Mouse (Mus musculus) forebrain, embryonic 13.5 days (tissue): Measurements from ENCODE around the gene Ankle1. TPM values are rescaled to one million over a fixed set of nuclear protein-coding genes. Genes with fewer than 3 reads are reported as not detected.

ENCODE experiments used
- ATAC-seq: fragments of 200-750 bp; cut with Nextera tagmentation; 2 replicates; pipeline ENCODE4 v1.8.0; 2017
- H3K27ac ChIP-seq: fragments of 300-500 bp; sonication (generic); 2 replicates; pipeline ENCODE4 v1.5.1; 2015; ENCODE audit warnings: inconsistent platforms, mild to moderate bottlenecking, moderate library complexity
- H3K27me3 ChIP-seq: fragments of 300-500 bp; sonication (generic); 2 replicates; pipeline ENCODE4 v1.6.1; 2015; ENCODE audit warnings: mild to moderate bottlenecking, inconsistent platforms
- H3K36me3 ChIP-seq: fragments of 300-500 bp; sonication (generic); 2 replicates; pipeline ENCODE4 v1.6.1; 2015; ENCODE audit warnings: mild to moderate bottlenecking, inconsistent platforms; ENCODE audit not compliant: poor library complexity, severe bottlenecking
- H3K4me1 ChIP-seq: fragments of 300-500 bp; sonication (generic); 2 replicates; pipeline ENCODE4 v1.6.1; 2015; ENCODE audit warnings: inconsistent platforms
- H3K4me2 ChIP-seq: fragments of 300-500 bp; sonication (generic); 2 replicates; pipeline ENCODE4 v1.6.1; 2015; ENCODE audit warnings: inconsistent platforms, mild to moderate bottlenecking, moderate library complexity
- H3K4me3 ChIP-seq: fragments of 300-500 bp; sonication (generic); 2 replicates; pipeline ENCODE4 v1.5.1; 2015; ENCODE audit warnings: mild to moderate bottlenecking, inconsistent platforms
- H3K9ac ChIP-seq: fragments of 300-500 bp; sonication (generic); 2 replicates; pipeline ENCODE4 v1.6.1; 2015; ENCODE audit warnings: mild to moderate bottlenecking, inconsistent platforms
- H3K9me3 ChIP-seq: fragments of 300-500 bp; sonication (generic); replicated peaks from 2 replicates; pipeline ENCODE4 v1.6.1; 2016; ENCODE audit warnings: inconsistent platforms
- WGBS: fragments of 180-500 bp; shearing (Covaris S2); methylation state at CpG from one replicate; pipeline ENCODE4 v1.1.7; 2015; 5-methylcytosine and 5-hydroxymethylcytosine counted together
- polyA plus RNA-seq: library from polyadenylated mRNA; unstranded; fragments of >200 nt; fragmentation: Nextera tagmentation; extraction: Ambion mirVana; gene quantifications from 2 replicates; pipeline ENCODE4 v1.2.1, GENCODE M21; 2015

Gene Ankle1
- polyA plus RNA-seq, 1 experiment from 2014 or later: 32.3 TPM

DNA sequence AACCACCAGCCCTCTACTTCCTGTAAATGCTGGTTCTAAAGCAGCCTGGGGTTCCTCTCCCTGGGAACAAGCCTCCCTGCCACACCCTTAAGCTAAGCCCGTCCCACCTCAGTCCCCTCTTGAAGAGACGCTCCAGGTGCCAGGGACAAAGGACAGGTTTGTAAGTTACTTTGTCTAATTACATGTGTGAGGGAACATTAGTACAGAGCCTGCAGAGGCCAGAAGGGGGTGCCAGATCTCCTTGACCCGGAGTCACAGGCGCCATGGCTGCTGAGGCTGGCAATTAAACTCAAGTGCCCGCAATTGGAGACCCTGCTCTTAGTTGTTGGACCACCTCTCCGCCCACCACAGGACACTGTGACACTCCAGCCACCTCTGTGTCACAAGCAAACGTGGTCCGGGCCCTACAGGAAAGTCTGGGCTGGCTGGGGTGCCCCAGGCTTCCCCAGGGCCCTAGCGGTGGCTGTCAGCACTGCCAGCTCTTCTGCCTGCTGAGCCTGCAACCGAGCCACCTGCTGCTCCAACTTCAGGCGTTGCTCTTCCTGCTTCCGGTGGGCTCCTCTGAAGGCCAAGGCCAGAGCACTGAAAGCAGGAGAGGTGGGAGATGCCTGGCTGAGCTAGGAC lies 20.5 kb upstream of the Ankle1 start:
- Histone ChIP-seq H3K27ac (no peak overlapping the region), H3K4me2 (no peak overlapping the region), H3K27me3 (peaks cover 11% of the 10 kb centered on the region), H3K4me3 (no peak overlapping the region), H3K9ac (no peak overlapping the region), H3K4me1 (peaks cover 21% of the 10 kb centered on the region), H3K36me3 (no peaks in the 10 kb centered on the region), H3K9me3 (no peaks in the 10 kb centered on the region)
- WGBS: 66% methylated on average over 12 of the region's 12 CpGs
- no peak for ATAC-seq

- Histone ChIP-seq H3K9me3 (no peaks in the 10 kb centered on the region), H3K4me3 (no peak overlapping the region), H3K9ac (no peak overlapping the region), H3K27me3 (no peaks in the 10 kb centered on the region), H3K4me2 (no peak overlapping the region), H3K4me1 (no peaks in the 10 kb centered on the region), H3K36me3 (no peaks in the 10 kb centered on the region), H3K27ac (no peak overlapping the region)
- 92% methylated on average over 1 of the region's 1 CpGs for whole genome bisulfite sequencing
- no peak for ATAC-seq
Observed at GRCm38 (mm10) chr8:71388267-71388666, 17.5 kb upstream of the Ankle1 start.

DNA sequence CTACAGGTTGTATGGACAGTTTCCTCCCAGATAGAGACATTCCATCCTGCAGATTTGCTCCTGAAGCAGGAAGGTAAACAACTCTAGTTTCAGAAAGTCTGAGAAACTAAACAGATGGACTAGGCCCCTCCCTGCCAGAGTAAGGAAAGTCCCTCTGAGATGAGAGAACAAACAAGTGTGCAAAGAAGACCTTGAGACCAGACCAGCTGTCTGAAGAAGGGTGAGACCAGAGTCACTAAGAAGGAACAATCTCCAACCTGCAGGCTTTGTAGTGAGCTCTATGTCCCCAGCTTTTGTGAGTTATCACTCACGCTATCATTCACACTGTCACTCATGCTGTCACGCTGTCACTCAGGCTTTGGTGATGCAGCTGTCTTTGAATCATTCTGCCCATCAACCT lies 14.1 kb upstream of the Ankle1 start:
- H3K4me2 ChIP-seq: no peak overlapping the region
- WGBS: 86% methylated on average over 2 of the region's 2 CpGs
- H3K36me3 ChIP-seq: no peaks in the 10 kb centered on the region
- no peak overlapping the region for H3K9ac ChIP-seq
- H3K9me3 ChIP-seq: no peaks in the 10 kb centered on the region
- ATAC-seq: no peak
- H3K4me1 ChIP-seq: peaks cover 4% of the 10 kb centered on the region; the same call in 1 of the 2 replicates
- H3K27ac ChIP-seq: no peak overlapping the region
- H3K27me3 ChIP-seq: no peaks in the 10 kb centered on the region
- H3K4me3 ChIP-seq: no peak overlapping the region

DNA sequence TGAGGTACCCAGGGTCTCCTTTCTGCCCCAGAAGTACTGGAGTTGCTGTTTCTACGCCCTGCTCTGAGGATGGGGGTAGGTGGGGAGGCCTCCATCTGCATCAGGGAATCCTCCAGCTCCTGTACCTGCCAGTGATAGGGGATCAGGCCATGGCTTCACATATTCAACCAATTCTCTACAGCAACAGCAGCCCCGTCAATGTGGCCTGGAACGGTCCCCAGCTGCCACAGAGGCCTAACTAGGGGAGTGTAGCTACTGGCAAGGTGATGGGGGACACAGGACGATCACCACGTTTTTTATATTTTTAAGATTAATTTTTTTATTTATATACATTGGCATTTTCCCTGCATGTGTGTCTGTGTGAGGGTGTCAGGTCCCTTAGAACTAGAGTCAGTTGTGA lies 13.4 kb upstream of the Ankle1 start:
- Histone ChIP-seq H3K27me3 (no peaks in the 10 kb centered on the region), H3K36me3 (no peaks in the 10 kb centered on the region), H3K4me1 (peaks cover 8% of the 10 kb centered on the region), H3K9me3 (no peaks in the 10 kb centered on the region), H3K9ac (no peak overlapping the region), H3K27ac (no peak overlapping the region), H3K4me3 (no peak overlapping the region), H3K4me2 (no peak overlapping the region)
- WGBS: 75% methylated on average over 5 of the region's 5 CpGs
- ATAC-seq: no peak

DNA sequence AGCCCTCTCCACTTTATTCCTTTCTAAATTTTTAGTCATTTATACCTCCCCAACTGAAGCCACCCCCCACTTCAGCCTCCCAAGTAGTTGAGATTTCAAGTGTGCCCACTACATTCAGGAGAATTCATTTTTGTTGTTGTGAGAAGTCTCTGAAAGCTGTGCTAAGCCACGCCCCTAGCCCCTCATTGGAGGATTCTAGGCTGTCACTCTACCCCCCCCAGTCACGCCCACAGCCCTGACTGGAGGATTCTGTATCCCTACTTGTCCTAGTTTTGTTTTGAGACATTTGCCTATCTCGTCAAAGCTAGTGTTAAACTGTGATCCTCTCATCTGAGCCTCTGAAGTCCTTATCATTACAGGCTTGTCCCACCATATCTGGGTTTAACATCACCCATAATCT lies 12.9 kb upstream of the Ankle1 start:
- Histone ChIP-seq H3K36me3 (no peaks in the 10 kb centered on the region), H3K27me3 (no peaks in the 10 kb centered on the region), H3K9me3 (no peaks in the 10 kb centered on the region), H3K4me2 (no peak overlapping the region), H3K4me1 (peaks cover 13% of the 10 kb centered on the region), H3K9ac (no peak overlapping the region), H3K27ac (peak overlapping the region; percentile 19; the same call in 1 of the 2 replicates), H3K4me3 (no peak overlapping the region)
- no peak for ATAC-seq
- 8% methylated on average over 3 of the region's 3 CpGs for WGBS

GRCm38 (mm10) chr8:71394481-71394880 lies 11.3 kb upstream of the Ankle1 start:
- Histone ChIP-seq H3K4me2 (no peak overlapping the region), H3K27ac (no peak overlapping the region), H3K4me3 (no peak overlapping the region), H3K9me3 (no peaks in the 10 kb centered on the region), H3K36me3 (peaks cover 13% of the 10 kb centered on the region), H3K9ac (no peak overlapping the region), H3K4me1 (peaks cover 13% of the 10 kb centered on the region), H3K27me3 (no peaks in the 10 kb centered on the region)
- 82% methylated on average over 7 of the region's 7 CpGs for WGBS
- no peak for ATAC-seq

- ATAC-seq: no peak
- H3K4me1 ChIP-seq: peaks cover 13% of the 10 kb centered on the region
- no peaks in the 10 kb centered on the region for H3K27me3 ChIP-seq
- H3K9ac ChIP-seq: no peak overlapping the region
- no peak overlapping the region for H3K27ac ChIP-seq
- no peaks in the 10 kb centered on the region for H3K9me3 ChIP-seq
- H3K4me3 ChIP-seq: no peak overlapping the region
- 89% methylated on average over 10 of the region's 10 CpGs for WGBS
- H3K4me2 ChIP-seq: no peak overlapping the region
- peaks cover 18% of the 10 kb centered on the region for H3K36me3 ChIP-seq
Observed at GRCm38 (mm10) chr8:71395071-71395470, 10.7 kb upstream of the Ankle1 start.

- WGBS: 91% methylated on average over 9 of the region's 9 CpGs
Observed at GRCm38 (mm10) chr8:71395629-71396028, 10.2 kb upstream of the Ankle1 start, which contains the start of gene Ushbp1. TSS of gene Ushbp1 (minus strand) at chr8:71395802.

DNA sequence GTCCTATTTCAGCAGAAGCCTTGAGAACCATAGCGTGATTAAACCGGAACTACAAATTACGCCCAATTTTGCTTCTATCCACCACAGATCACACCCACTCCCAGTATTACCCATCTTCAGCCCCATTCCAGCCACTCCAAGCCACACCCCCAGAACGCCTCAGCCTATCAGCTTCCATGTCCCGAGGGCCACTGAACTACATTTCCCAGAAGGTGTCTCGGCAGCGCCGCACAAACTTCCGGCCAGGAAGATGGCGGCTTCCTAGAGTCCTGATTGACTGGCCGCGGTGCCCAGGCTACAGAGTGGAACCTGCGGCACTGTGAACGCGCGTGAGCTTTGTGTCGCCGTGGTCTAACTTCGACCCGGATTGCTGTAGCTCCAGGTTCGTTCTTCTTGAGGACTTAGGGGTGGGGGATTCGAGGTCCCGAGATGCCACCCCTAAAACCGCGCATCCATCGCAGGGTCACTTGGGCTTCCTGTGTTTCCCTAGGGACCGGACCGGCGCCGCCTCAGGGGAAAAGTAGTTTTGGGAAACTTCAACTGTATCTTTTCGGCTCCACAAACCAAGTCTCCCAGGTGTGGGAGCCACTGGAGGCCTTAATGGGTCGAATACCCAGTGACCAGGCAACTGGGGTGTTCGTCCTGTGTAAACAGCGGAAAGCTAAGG lies 9.0 kb upstream of the Ankle1 start, which contains the start of gene Babam1:
Gene Babam1 (plus strand): TSS at position 223 of the 667 bp plus-strand sequence.
- Histone ChIP-seq H3K9ac (peak within 1 kb of the TSS; percentile 76), H3K36me3 (peaks cover 26% of the 10 kb centered on the region), H3K27me3 (no peaks in the 10 kb centered on the region), H3K27ac (peak within 1 kb of the TSS; percentile 44), H3K4me3 (peak within 1 kb of the TSS; percentile 77), H3K9me3 (no peaks in the 10 kb centered on the region), H3K4me2 (peak within 1 kb of the TSS; percentile 86), H3K4me1 (peaks cover 13% of the 10 kb centered on the region)
- ATAC-seq: peak; percentile 99
- 1% methylated on average over 34 of the region's 34 CpGs for WGBS

More at GRCm38 (mm10) chr8:71395629-71396028, 10.2 kb upstream of the Ankle1 start, which contains the start of gene Ushbp1:
- Histone ChIP-seq H3K9ac (no peak within 1 kb of the TSS), H3K4me1 (peaks cover 13% of the 10 kb centered on the region), H3K4me3 (peak within 1 kb of the TSS; percentile 77), H3K27me3 (no peaks in the 10 kb centered on the region), H3K9me3 (no peaks in the 10 kb centered on the region), H3K4me2 (peak within 1 kb of the TSS; percentile 86), H3K27ac (peak within 1 kb of the TSS; percentile 44), H3K36me3 (peaks cover 22% of the 10 kb centered on the region)
- ATAC-seq: no peak

- Histone ChIP-seq H3K9me3 (no peaks in the 10 kb centered on the region), H3K27ac (no peak overlapping the region), H3K36me3 (peaks cover 26% of the 10 kb centered on the region), H3K4me2 (peak overlapping the region; percentile 86), H3K4me1 (peaks cover 13% of the 10 kb centered on the region), H3K9ac (peak overlapping the region; percentile 76; the same call in 1 of the 2 replicates), H3K27me3 (no peaks in the 10 kb centered on the region), H3K4me3 (peak overlapping the region; percentile 77)
- no peak for ATAC-seq
- 81% methylated on average over 12 of the region's 12 CpGs for WGBS
Observed at GRCm38 (mm10) chr8:71397701-71398100, 8.1 kb upstream of the Ankle1 start.

DNA sequence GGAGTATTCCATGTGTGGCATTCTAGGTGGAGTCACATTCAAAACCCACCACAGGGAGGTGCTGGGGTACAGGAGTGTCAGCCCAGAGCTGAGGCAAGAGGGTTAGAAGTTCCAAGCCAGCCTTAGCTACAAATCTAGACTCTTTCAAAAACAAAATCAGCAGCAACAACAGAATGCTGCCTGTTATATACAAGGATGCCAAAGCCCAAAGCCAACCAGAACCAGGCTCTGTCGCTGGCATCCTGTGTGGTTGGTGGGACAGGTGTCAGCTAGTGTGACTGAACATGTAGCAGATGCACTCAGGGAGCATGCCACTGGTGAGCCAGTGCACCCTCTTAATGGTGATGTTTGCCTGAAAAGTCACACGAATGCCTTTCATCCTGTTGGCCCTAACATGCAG lies 5.0 kb upstream of the Ankle1 start:
- no peak overlapping the region for H3K27ac ChIP-seq
- peaks cover 18% of the 10 kb centered on the region for H3K4me1 ChIP-seq
- no peak overlapping the region for H3K9ac ChIP-seq
- peaks cover 26% of the 10 kb centered on the region for H3K36me3 ChIP-seq
- no peaks in the 10 kb centered on the region for H3K9me3 ChIP-seq
- H3K4me3 ChIP-seq: no peak overlapping the region
- no peaks in the 10 kb centered on the region for H3K27me3 ChIP-seq
- ATAC-seq: no peak
- H3K4me2 ChIP-seq: no peak overlapping the region
- 90% methylated on average over 2 of the region's 2 CpGs for WGBS

- Histone ChIP-seq H3K27me3 (no peaks in the 10 kb centered on the region), H3K27ac (no peak overlapping the region), H3K9ac (no peak overlapping the region), H3K4me2 (no peak overlapping the region), H3K4me1 (peaks cover 20% of the 10 kb centered on the region), H3K4me3 (no peak overlapping the region), H3K9me3 (no peaks in the 10 kb centered on the region), H3K36me3 (peaks cover 26% of the 10 kb centered on the region)
- ATAC-seq: no peak
Observed at GRCm38 (mm10) chr8:71401454-71401853, 4.4 kb upstream of the Ankle1 start.
